Mouse (Mus musculus) embryonic facial prominence, embryonic 14.5 days (tissue): ENCODE results near the gene Micall2. TPM values are rescaled to one million over a fixed set of nuclear protein-coding genes. Genes with fewer than 3 reads are reported as not detected.

Experiments
- ATAC-seq: fragments of 200-750 bp; cut with Nextera tagmentation; 2 replicates; pipeline ENCODE4 v1.8.0; 2017; ENCODE audit warnings: low read depth, moderate number of reproducible peaks, moderate TSS enrichment
- DNase-seq: peaks from one replicate; pipeline ENCODE4 v3.0.0-alpha.2; 2015; ENCODE audit warnings: low spot score
- H3K27ac ChIP-seq: fragments of 300-500 bp; sonication (generic); replicated peaks from 2 replicates; pipeline ENCODE4 v1.5.1; 2014; ENCODE audit warnings: low read depth, mild to moderate bottlenecking, low read length, moderate library complexity
- H3K27me3 ChIP-seq: fragments of 300-500 bp; sonication (generic); replicated peaks from 2 replicates; pipeline ENCODE4 v1.6.1; 2014; ENCODE audit warnings: low read length; ENCODE audit not compliant: control insufficient read depth, insufficient read depth
- H3K36me3 ChIP-seq: fragments of 300-500 bp; sonication (generic); 2 replicates; pipeline ENCODE4 v1.6.1; 2014; ENCODE audit warnings: low read length, mixed read lengths; ENCODE audit not compliant: control insufficient read depth, insufficient read depth
- H3K4me1 ChIP-seq: fragments of 300-500 bp; sonication (generic); 2 replicates; pipeline ENCODE4 v1.6.1; 2014; ENCODE audit warnings: antibody characterized with exemption, low read length; ENCODE audit not compliant: control insufficient read depth, insufficient read depth
- H3K4me2 ChIP-seq: fragments of 300-500 bp; sonication (generic); 2 replicates; pipeline ENCODE4 v1.6.1; 2014; ENCODE audit warnings: low read depth, mild to moderate bottlenecking, low read length, moderate library complexity, mixed read lengths
- H3K4me3 ChIP-seq: fragments of 300-500 bp; sonication (generic); 2 replicates; pipeline ENCODE4 v1.5.1; 2014; ENCODE audit warnings: low read depth, mild to moderate bottlenecking, low read length
- H3K9ac ChIP-seq: fragments of 300-500 bp; sonication (generic); 2 replicates; pipeline ENCODE4 v1.6.1; 2014; ENCODE audit warnings: low read depth, mild to moderate bottlenecking, low read length, moderate library complexity, mixed read lengths
- H3K9me3 ChIP-seq: fragments of 300-500 bp; sonication (generic); 2 replicates; pipeline ENCODE4 v1.6.1; 2016; ENCODE audit warnings: low read length; ENCODE audit not compliant: control insufficient read depth
- WGBS: fragments of 180-500 bp; shearing (Covaris S2); extraction: QIAGEN DNeasy Blood & Tissue Kit; methylation state at CpG from one replicate; pipeline ENCODE4 v1.1.7; 2014; 5-methylcytosine and 5-hydroxymethylcytosine counted together
- polyA plus RNA-seq: library from polyadenylated mRNA; unstranded; fragments of >200 nt; fragmentation: Nextera tagmentation; extraction: Ambion mirVana; gene quantifications from 2 replicates; pipeline ENCODE4 v1.2.1, GENCODE M21; 2014

Gene Micall2
- polyA plus RNA-seq, 1 experiment from 2014 or later = 5.5 TPM

- Histone ChIP-seq H3K27ac (no peak overlapping the region), H3K4me3 (no peak overlapping the region), H3K27me3 (no peaks in the 10 kb centered on the region), H3K36me3 (no peaks in the 10 kb centered on the region), H3K9me3 (no peaks in the 10 kb centered on the region), H3K4me2 (no peak overlapping the region), H3K4me1 (peaks cover 9% of the 10 kb centered on the region; the same call in 1 of the 2 replicates), H3K9ac (no peak overlapping the region)
- WGBS = 46% methylated on average over 9 of the region's 9 CpGs
- DNase-seq = no peak
- no peak for ATAC-seq
These were observed 13.0 kb downstream of the Micall2 start for GRCm38 (mm10) chr5:139723113-139723512.

GRCm38 (mm10) chr5:139722709-139723108 is 13.4 kb downstream of the Micall2 start:
- ATAC-seq = no peak
- Histone ChIP-seq H3K4me2 (no peak overlapping the region), H3K4me3 (no peak overlapping the region), H3K4me1 (peaks cover 9% of the 10 kb centered on the region; the same call in 1 of the 2 replicates), H3K27ac (no peak overlapping the region), H3K36me3 (no peaks in the 10 kb centered on the region), H3K27me3 (no peaks in the 10 kb centered on the region), H3K9me3 (no peaks in the 10 kb centered on the region), H3K9ac (no peak overlapping the region)
- DNase-seq = no peak
- 58% methylated on average over 6 of the region's 6 CpGs for WGBS

- WGBS = 80% methylated on average over 7 of the region's 7 CpGs
- Histone ChIP-seq H3K4me3 (no peak overlapping the region), H3K27ac (no peak overlapping the region), H3K36me3 (no peaks in the 10 kb centered on the region), H3K27me3 (no peaks in the 10 kb centered on the region), H3K4me2 (no peak overlapping the region), H3K9ac (no peak overlapping the region), H3K9me3 (no peaks in the 10 kb centered on the region), H3K4me1 (no peaks in the 10 kb centered on the region)
- ATAC-seq (no peak), DNase-seq (no peak)
These were observed 17.2 kb downstream of the Micall2 start for GRCm38 (mm10) chr5:139718949-139719348.

- H3K27ac ChIP-seq = no peak overlapping the region
- DNase-seq = no peak
- H3K27me3 ChIP-seq = no peaks in the 10 kb centered on the region
- no peak overlapping the region for H3K4me3 ChIP-seq
- no peak for ATAC-seq
- H3K4me1 ChIP-seq = no peaks in the 10 kb centered on the region
- H3K36me3 ChIP-seq = no peaks in the 10 kb centered on the region
- 64% methylated on average over 6 of the region's 6 CpGs for WGBS
- H3K9ac ChIP-seq = no peak overlapping the region
- H3K9me3 ChIP-seq = no peaks in the 10 kb centered on the region
- no peak overlapping the region for H3K4me2 ChIP-seq
These were observed 17.6 kb downstream of the Micall2 start for GRCm38 (mm10) chr5:139718540-139718939.

GRCm38 (mm10) chr5:139717723-139718122 is 18.4 kb downstream of the Micall2 start:
- Histone ChIP-seq H3K4me2 (no peak overlapping the region), H3K4me1 (no peaks in the 10 kb centered on the region), H3K36me3 (no peaks in the 10 kb centered on the region), H3K9me3 (no peaks in the 10 kb centered on the region), H3K9ac (no peak overlapping the region), H3K27me3 (no peaks in the 10 kb centered on the region), H3K4me3 (no peak overlapping the region), H3K27ac (no peak overlapping the region)
- 88% methylated on average over 2 of the region's 2 CpGs for WGBS
- ATAC-seq (no peak), DNase-seq (peak; percentile 44)

GRCm38 (mm10) chr5:139706496-139706895 is 29.6 kb downstream of the Micall2 start:
- Histone ChIP-seq H3K36me3 (peaks cover 55% of the 10 kb centered on the region), H3K9ac (no peak overlapping the region), H3K27ac (no peak overlapping the region), H3K27me3 (no peaks in the 10 kb centered on the region), H3K4me1 (no peaks in the 10 kb centered on the region), H3K4me3 (no peak overlapping the region), H3K4me2 (no peak overlapping the region), H3K9me3 (no peaks in the 10 kb centered on the region)
- DNase-seq (no peak), ATAC-seq (no peak)
- WGBS = 92% methylated on average over 10 of the region's 10 CpGs

GRCm38 (mm10) chr5:139702905-139703304 is 33.2 kb downstream of the Micall2 start:
- Histone ChIP-seq H3K9me3 (no peaks in the 10 kb centered on the region), H3K27ac (no peak overlapping the region), H3K4me1 (no peaks in the 10 kb centered on the region), H3K27me3 (no peaks in the 10 kb centered on the region), H3K4me3 (no peak overlapping the region), H3K4me2 (no peak overlapping the region), H3K9ac (no peak overlapping the region), H3K36me3 (peaks cover 23% of the 10 kb centered on the region; the same call in 1 of the 2 replicates)
- 0 out of 2 replicates have a peak, but pooled peaks have one; percentile 18 for ATAC-seq
- DNase-seq = no peak
- 90% methylated on average over 2 of the region's 2 CpGs for WGBS

GRCm38 (mm10) chr5:139702236-139702635 is 33.9 kb downstream of the Micall2 start:
- H3K4me1 ChIP-seq = no peaks in the 10 kb centered on the region
- H3K27me3 ChIP-seq = no peaks in the 10 kb centered on the region
- H3K9ac ChIP-seq = no peak overlapping the region
- no peak overlapping the region for H3K4me3 ChIP-seq
- H3K36me3 ChIP-seq = peaks cover 22% of the 10 kb centered on the region; the same call in 1 of the 2 replicates
- DNase-seq = no peak
- H3K27ac ChIP-seq = no peak overlapping the region
- 80% methylated on average over 10 of the region's 10 CpGs for WGBS
- no peak for ATAC-seq
- H3K9me3 ChIP-seq = no peaks in the 10 kb centered on the region
- H3K4me2 ChIP-seq = no peak overlapping the region

GRCm38 (mm10) chr5:139696954-139697353 is 39.2 kb downstream of the Micall2 start:
- no peak overlapping the region for H3K27ac ChIP-seq
- no peak overlapping the region for H3K9ac ChIP-seq
- H3K4me1 ChIP-seq = no peaks in the 10 kb centered on the region; the same call in 1 of the 2 replicates
- ATAC-seq = no peak
- no peak for DNase-seq
- H3K36me3 ChIP-seq = no peaks in the 10 kb centered on the region
- H3K4me3 ChIP-seq = no peak overlapping the region
- H3K27me3 ChIP-seq = no peaks in the 10 kb centered on the region
- no peaks in the 10 kb centered on the region for H3K9me3 ChIP-seq
- no peak overlapping the region for H3K4me2 ChIP-seq
- WGBS = 93% methylated on average over 6 of the region's 6 CpGs
